Mouse (Mus musculus): ENCODE results near the gene Cblb.

Gene Cblb

GRCm38 (mm10) chr16:52119003-52119402, 88.0 kb downstream of the Cblb start:
- intact Hi-C loops (cut with DNase I): no loop called here

GRCm38 (mm10) chr16:52124974-52125373, 93.9 kb downstream of the Cblb start:
- intact Hi-C loops (cut with DNase I): no loop called here

GRCm38 (mm10) chr16:52125896-52126295, 94.9 kb downstream of the Cblb start:
- intact Hi-C loops (cut with DNase I): no loop called here

GRCm38 (mm10) chr16:52129357-52129905, 98.4 kb downstream of the Cblb start:
- intact Hi-C loops (cut with DNase I): no loop called here

- intact Hi-C loops (cut with DNase I): loop anchor here (5.0 kb wide), 1 partner anchor 101 kb away; the partner anchor contains the start of gene Cblb
These were observed 101.9 kb downstream of the Cblb start for GRCm38 (mm10) chr16:52132808-52133490.

- intact Hi-C loops (cut with DNase I): loop anchor here (5.0 kb wide), 1 partner anchor 102 kb away; the partner anchor contains the start of gene Cblb
These were observed 103.7 kb downstream of the Cblb start for GRCm38 (mm10) chr16:52134631-52135227.

GRCm38 (mm10) chr16:52135689-52136390, 104.8 kb downstream of the Cblb start:
- intact Hi-C loops (cut with DNase I): no loop called here

GRCm38 (mm10) chr16:52143101-52143500, 112.1 kb downstream of the Cblb start:
- intact Hi-C loops (cut with DNase I): no loop called here

GRCm38 (mm10) chr16:52143818-52144217, 112.8 kb downstream of the Cblb start:
- intact Hi-C loops (cut with DNase I): no loop called here

GRCm38 (mm10) chr16:52144792-52145191, 113.8 kb downstream of the Cblb start:
- intact Hi-C loops (cut with DNase I): no loop called here

GRCm38 (mm10) chr16:52145552-52145951, 114.5 kb downstream of the Cblb start:
- intact Hi-C loops (cut with DNase I): no loop called here

- intact Hi-C loops (cut with DNase I): no loop called here
These were observed 116.1 kb downstream of the Cblb start for GRCm38 (mm10) chr16:52146976-52147696.

- intact Hi-C loops (cut with DNase I): no loop called here
These were observed 117.0 kb downstream of the Cblb start for GRCm38 (mm10) chr16:52148041-52148440.

GRCm38 (mm10) chr16:52149135-52149769, 118.2 kb downstream of the Cblb start:
- intact Hi-C loops (cut with DNase I): no loop called here

GRCm38 (mm10) chr16:52155030-52155696, 124.1 kb downstream of the Cblb start:
- intact Hi-C loops (cut with DNase I): no loop called here

- intact Hi-C loops (cut with DNase I): no loop called here
These were observed 129.0 kb downstream of the Cblb start for GRCm38 (mm10) chr16:52159958-52160504.

- intact Hi-C loops (cut with DNase I): no loop called here
These were observed 133.2 kb downstream of the Cblb start for GRCm38 (mm10) chr16:52164246-52164645.

GRCm38 (mm10) chr16:52173253-52173652, 142.2 kb downstream of the Cblb start:
- intact Hi-C loops (cut with DNase I): no loop called here

- intact Hi-C loops (cut with DNase I): loop anchor here (10.0 kb wide), 1 partner anchor 145 kb away; the partner anchor contains the start of gene Cblb
These were observed 148.8 kb downstream of the Cblb start for GRCm38 (mm10) chr16:52179839-52180238.

- intact Hi-C loops (cut with DNase I): loop anchor here (10.0 kb wide), 1 partner anchor 147 kb away; the partner anchor contains the start of gene Cblb
These were observed 151.0 kb downstream of the Cblb start for GRCm38 (mm10) chr16:52182057-52182456.
